Mouse (Mus musculus) kidney, postnatal 14 days (tissue): ENCODE data around the gene Ypel4.

Source experiments
- DNase-seq: peaks from one replicate; pipeline ENCODE4 v3.0.0; 2022; ENCODE audit warnings: mixed read lengths

The Ypel4 gene

DNA sequence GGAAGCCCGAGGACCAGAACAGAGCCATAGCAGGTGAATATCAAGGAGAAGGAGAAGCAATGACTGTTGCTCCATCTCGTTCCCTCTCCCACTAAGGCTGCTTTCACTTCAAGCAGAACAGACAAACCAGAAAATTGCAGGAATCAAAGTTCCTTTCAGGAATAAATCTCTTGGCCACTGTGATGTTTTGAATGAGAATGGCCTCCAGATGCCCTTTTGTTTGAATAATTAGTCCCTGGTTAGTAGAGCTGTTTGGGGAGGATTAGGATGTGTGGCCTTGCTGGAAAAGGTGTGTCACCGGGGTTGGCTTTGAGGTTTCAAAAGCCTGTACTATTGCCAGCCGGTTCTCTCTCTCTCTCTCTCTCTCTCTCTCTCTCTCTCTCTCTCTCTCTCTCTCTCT, 28.4 kb downstream of the Ypel4 start:
- DNase-seq, result no peak

GRCm38 (mm10) chr2:84762818-84763217, 29.0 kb downstream of the Ypel4 start:
- no peak for DNase-seq

DNA sequence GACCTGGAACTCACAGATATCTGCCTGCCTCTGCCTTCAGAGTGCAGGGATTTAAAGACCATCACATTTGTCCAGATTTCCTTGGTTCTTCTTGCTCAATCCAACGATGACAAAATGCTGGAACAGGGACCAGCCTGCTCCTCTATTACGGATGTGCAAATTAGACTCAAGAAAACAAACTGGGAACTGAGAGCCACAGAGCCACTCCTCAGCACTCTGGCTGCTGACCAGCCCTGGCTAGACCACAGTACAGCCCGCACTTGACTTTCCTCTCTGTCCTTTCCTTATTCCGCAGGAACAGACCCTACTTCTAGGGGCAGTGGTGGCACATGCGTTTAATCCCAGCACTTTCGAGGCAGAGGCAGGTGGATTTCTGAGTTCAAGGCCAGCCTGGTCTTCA, 36.6 kb downstream of the Ypel4 start:
- no peak for DNase-seq

GRCm38 (mm10) chr2:84772454-84772853, 38.6 kb downstream of the Ypel4 start:
- DNase-seq, result no peak

DNA sequence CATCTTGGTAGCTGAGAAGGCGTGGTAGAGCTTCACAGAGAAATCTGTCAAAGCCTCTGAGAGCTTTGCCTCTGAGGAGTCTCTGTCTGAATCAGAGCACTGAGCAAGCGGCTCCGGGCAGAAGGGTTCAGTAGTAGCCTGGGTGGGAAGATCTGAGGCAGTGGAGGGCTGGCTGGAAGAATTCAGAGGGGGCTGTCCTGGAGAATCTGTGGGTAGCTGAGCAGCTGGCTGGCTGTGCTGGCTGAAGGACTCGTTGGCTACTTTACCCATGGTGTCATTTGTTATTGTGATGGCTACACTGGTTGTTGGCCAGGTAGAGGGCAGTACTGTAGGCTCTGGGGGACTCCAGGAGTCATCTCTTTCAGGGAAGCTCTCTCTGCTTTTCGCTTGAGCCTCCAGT, 39.3 kb downstream of the Ypel4 start:
- DNase-seq, result no peak

DNA sequence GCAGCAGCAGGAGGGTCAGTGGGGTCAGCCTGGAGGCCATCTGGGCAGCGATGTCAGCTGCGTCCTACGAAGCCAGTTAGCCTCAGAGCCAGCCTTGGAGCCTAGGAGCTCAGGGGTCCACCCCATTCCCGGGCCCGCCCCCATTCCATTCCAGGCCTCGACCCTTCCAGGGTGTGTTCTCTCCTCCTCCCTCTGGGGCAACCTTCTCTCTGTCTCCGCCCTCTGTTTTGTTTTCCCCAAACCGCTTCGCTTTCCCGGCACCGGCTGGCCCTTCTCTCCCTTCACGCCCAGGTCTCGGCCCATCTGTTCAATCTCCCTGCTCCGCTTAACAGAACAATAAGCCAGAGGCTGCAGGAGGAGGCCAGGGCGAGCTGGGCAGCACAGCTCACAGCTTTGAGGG, 40.9 kb downstream of the Ypel4 start:
- DNase-seq, result peak; percentile 79

DNA sequence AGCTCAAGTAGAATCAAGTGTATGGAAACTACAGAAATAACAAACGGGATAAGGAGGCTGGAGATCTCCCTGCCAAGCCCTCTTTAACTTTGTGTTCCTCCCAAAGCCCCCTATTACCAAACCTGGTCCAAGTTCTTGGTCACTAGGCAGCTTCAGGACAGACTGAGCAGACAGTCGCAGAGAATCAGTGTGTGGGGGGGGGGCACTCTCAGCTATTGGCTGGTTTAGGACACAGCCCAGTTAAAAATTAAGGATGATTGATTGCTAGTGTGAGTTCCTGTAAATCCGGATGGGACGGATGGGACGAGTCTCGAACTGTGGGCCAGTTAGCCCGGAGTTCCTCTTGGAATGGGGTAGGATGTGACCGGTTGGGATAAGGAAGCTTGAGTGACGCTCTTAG, 41.4 kb downstream of the Ypel4 start, which contains the start of gene Serping1:
Gene Serping1 (minus strand): TSS at position 204 of the 400 bp plus-strand sequence.
- peak; percentile 23 for DNase-seq

- DNase-seq, result peak; percentile 11
Observed at GRCm38 (mm10) chr2:84775665-84776064, 41.8 kb downstream of the Ypel4 start.

DNA sequence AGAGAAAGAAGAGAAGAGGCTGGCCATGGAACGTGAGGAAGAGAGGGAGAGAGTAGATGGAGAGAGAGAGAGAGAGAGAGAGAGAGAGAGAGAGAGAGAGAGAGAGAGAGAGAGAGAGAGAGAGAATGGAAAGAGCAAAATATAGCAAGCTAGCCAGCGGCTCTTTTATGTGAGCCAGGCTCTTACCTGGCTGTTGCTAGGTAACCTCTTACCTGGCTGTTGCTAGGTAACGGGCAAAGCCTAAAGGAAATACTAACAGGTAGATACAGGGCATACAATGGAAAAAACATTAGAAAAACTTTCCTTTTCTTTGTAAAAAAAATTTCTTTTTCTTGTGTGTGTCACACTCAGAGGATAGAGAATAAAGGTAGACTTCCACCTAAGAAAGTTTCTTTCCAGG, 43.8 kb downstream of the Ypel4 start:
- no peak for DNase-seq

GRCm38 (mm10) chr2:84779210-84779609, 45.4 kb downstream of the Ypel4 start:
- no peak for DNase-seq

DNA sequence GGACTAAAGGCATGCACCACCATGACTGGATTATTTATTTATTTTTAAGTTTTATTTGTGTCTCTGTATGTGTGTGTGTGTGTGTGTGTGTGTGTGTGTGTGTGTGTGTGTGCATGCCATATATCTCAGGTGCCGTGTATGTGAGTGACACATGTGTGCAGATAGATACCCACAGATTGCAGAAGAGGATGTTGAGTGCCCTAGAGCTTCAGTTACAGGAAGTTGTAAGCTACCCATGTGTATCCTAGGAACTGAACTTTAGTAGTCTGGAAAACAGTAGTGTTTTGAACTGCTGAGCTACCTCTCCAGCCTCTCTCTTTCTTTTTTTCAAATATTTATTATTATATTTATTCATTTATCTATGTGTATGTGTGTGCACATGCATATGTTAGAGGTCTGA, 49.5 kb downstream of the Ypel4 start:
- DNase-seq, result no peak

DNA sequence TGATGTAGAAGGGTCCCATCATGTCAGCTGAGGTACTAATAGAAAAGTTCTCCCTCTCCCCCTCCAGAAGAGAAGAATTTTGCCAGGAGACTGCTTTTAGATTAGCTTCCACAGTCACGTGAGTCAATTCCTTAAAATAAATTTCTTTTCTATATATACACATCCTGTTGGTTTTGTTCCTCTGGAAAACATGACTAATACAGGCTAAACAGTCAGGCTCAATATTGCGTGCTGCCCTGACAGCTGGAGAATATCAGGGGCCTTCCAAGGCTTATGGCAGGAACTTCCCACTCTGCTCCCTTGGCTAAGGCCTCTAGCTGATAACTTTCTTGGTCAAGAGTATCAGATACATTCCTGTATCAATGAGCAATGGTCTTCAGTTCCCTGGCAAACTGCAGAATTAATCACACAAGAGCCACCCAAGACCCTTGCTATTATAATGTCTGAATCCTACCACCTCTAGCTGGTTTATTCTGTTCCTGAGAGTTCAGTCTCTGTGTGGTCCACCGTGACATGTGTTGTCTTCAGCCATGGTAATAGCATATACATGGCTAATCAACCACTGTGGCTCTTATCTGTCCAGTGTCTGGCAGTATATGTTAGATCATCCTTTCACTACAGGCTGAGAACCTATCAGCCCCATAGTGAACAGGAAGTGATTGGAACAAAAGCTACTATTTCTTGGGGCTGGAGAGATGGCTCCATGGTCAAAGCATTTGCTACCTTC, 50.1 kb downstream of the Ypel4 start:
- DNase-seq, result peak; percentile 28
